Mouse (Mus musculus) left cerebral cortex, postnatal 36 days (tissue): Measurements from ENCODE around the gene Itgb1bp2. TPM values are rescaled to one million over a fixed set of nuclear protein-coding genes. Genes with fewer than 3 reads are reported as not detected.

Experiments used
- total RNA-seq, 2 experiments: library from RNA; stranded (reverse); gene quantifications; 2 replicates each; pipeline ENCODE4 v1.2.3; 2021

The Itgb1bp2 gene
- total RNA-seq, 2 experiments from 2014 or later = 0.77 to 0.94 TPM

Other genes with a start within 250 kb of the Itgb1bp2 start
- 10 to 100 TPM; 73.8 to 78.0 TPM for gene Snx12, start 226.5 kb upstream of the Itgb1bp2 start, total RNA-seq
- gene Foxo4, start 194.6 kb upstream of the Itgb1bp2 start, total RNA-seq = 10 to 100 TPM; 15.5 to 17.0 TPM
- gene Gm614, start 185.1 kb upstream of the Itgb1bp2 start, total RNA-seq = not detected
- 1 to 10 TPM in 1 of 2 experiments, under 1 TPM in 1; 0.99 to 2.4 TPM for gene Il2rg, start 180.8 kb upstream of the Itgb1bp2 start, total RNA-seq
- gene Gm20489, start 180.1 kb upstream of the Itgb1bp2 start, total RNA-seq = not detected
- 10 to 100 TPM; 18.4 to 26.4 TPM for gene Med12, start 175.1 kb upstream of the Itgb1bp2 start, total RNA-seq
- gene Nlgn3, start 149.9 kb upstream of the Itgb1bp2 start, total RNA-seq = 100 to 1,000 TPM; 161 to 163 TPM
- 10 to 100 TPM in 1 of 2 experiments, 1 to 10 TPM in 1; 8.9 to 15.1 TPM for gene Gjb1, start 72.7 kb upstream of the Itgb1bp2 start, total RNA-seq
- gene Zmym3, start 28.2 kb upstream of the Itgb1bp2 start, total RNA-seq = 100 to 1,000 TPM; 113 to 170 TPM
- 100 to 1,000 TPM; 103 to 126 TPM for gene Nono, start 19.8 kb upstream of the Itgb1bp2 start, total RNA-seq
- 10 to 100 TPM; 46.5 to 51.3 TPM for gene Taf1, start 83.6 kb downstream of the Itgb1bp2 start, total RNA-seq
- gene Ogt, start 191.0 kb downstream of the Itgb1bp2 start, total RNA-seq = 100 to 1,000 TPM; 171 to 261 TPM